Mouse (Mus musculus) kidney, postnatal 4 days (tissue): Measurements from ENCODE around the gene Cd2.

Experiments used
- DNase-seq, 2 experiments: peaks; one replicate each; pipeline ENCODE4 v3.0.0; 2021; ENCODE audit warnings: mixed read lengths in 2 of 2

Cd2 gene

DNA sequence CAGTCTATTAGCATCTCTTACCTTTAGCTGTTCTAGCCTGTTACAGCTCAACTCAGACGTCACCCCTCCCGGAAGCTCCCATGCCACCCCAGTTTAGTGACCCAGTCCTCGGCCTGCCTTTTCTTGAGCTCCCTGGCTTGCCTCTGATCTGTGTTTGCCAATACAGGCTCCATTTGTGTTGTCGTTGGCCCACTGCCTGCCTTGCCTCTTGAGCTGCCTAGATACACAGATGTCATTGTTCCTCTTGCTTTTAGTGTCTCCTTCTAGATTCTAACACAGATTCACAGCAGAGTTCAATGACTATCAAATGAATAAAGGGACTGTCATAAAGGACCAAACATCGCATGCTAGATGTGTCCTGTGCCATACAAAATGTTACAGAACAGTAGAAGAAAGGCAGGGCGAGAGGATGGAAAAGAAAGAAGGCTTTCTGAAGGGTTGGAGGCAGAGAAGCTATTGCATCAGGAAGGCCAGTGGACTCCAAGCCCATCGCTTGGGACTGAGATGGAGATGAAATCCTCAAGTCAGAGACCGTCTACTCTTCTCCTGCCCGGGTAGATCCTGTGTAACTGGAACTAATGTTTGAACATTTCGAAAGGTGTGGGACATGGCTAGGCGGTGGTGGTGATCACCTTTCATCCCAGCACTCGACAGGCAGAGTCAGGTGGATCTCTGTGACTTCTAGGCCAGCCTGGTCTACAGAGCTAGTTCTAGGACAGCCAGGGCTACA, 13.5 kb downstream of the Cd2 start:
- DNase-seq = peak; percentile 28 to 35

DNA sequence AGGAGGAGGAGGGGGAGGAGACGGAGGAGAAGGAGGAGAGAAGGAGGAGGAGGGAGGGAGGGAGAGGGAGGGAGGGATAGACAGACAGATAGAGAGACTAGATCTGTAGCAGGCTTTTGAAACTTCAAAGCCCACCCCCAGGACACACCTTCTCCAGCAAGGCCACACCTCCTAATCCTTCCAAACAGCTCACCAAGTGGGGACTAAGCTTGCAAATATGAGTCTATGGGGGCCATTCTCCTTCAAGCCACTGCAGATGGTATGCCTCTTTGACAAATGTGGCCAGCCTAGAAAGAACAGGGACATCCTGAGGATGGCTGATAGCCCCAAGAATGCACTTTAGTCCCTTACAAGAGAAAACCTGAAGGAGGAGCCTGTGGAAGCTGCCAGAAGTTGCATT, 15.6 kb downstream of the Cd2 start:
- no peak for DNase-seq

DNA sequence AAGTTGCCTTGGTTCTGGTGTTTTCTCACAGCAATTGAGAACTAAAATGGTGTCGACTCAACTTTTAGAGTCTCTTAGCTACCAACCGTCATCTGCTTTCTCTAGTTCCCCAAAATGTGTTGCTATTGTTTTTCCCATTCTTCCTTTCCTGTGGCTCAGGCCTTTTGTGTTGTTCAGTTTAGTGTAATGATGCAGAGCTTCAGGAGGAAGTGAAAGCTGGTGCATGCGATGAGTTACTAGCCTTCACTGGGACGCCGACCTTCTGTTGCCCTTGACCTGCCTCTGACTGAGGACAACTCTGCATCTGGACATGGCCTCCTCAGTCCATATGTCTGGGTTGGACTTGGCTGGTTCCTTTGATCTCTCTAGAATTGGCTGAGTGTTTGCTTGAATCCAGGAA, 16.9 kb downstream of the Cd2 start:
- no peak for DNase-seq

DNA sequence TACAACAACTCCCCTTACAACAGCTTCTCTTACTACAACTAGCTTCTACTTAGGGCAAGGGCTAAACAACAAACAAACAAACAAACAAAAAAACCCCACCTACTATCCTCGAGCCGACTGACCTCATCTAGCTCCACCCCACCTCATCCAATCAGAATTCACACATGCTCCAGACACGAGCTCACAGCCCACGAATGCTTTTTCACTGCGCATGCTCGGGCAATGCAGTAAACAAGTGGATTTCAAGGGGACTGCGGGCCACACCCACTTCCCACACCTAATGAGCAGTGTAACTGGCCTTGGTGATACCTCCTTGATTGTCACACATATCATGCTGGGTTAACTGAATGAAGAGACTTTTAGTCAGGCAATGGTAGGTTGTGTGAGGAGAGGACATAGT, 19.4 kb downstream of the Cd2 start:
- no peak for DNase-seq

DNA sequence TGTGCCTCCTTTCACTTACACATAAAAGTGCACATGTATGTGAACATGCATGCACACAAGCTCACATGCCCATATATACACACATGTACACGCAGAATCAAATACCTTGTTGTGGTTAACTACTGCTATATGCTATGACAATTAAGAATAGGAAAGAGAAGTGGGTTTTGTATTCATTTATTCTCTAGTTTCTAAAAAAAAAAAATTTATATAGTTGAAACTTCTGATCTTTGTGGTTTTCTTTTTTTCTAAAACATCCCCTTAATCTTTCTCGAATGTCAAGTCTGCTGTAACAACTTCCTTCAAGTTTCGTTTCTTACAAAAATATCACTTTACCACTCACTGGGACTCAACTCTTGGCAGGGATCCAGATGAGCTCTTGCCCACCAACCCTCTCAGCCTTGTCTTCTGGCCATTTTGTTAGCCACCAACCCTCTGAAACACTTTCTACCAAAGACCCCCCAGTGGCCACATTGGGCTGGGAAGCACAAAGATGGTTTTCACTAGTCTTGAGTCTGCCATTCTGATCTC, 22.1 kb downstream of the Cd2 start:
- DNase-seq = no peak

DNA sequence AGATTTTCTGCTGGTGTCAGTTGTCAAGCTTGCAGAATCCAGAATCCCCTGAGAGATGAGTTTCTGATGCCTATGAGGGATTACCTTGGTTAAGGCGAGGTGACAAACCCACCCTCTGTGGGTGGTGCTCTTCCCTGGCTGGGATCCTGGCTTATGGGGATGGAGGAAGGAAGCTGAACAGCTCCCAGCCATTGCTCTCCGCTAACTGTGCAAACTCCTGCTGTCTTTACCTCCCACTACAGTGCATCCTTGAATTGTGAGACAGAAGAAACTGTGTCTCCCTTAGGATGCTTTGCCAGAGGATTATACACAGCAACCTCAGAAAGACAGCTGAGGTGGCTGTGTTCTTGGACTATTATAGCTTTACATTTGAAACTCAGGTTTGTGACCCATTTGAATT, 28.8 kb downstream of the Cd2 start:
- DNase-seq = no peak

DNA sequence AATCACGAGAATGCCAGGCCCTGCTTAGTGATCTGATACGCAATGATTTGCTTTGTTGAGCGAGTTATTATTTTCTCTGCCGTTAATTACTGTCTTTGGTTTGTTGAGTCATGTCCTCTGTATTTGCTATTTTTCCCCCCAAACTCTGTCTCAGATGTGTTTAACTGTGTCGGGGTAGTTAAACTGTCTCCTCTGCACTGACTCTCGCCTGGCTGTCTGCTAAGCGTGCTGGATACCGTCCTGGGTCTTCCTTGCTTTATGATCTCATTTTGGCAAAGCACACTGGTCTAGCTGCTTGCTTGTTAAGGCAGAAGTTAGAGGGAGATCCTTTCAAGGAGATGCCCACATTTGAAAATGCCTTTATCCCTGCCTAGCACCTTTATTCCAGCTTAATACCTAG, 31.6 kb downstream of the Cd2 start:
- DNase-seq = peak in 1 of 2 experiments; percentile 22

DNA sequence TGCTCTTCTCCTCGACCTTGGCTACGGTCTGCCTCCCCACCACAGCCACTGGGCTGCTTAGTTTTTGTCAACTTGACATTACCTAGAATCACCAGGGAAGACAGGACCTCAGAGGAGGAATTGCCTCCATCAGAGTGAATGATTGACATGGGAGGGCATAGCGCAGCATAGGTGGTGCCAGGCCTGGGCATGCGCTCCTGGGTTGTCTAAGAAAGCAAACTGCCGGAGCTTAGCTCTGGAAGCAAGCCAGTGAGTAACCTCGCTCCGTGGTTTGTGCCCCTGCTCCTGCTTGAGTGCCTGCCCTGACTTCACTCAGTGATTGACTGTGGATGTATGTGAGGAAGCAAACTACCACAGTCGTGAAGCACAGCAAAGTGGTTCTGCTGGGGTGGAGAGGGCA, 35.6 kb downstream of the Cd2 start:
- peak; percentile 52 to 70 for DNase-seq

DNA sequence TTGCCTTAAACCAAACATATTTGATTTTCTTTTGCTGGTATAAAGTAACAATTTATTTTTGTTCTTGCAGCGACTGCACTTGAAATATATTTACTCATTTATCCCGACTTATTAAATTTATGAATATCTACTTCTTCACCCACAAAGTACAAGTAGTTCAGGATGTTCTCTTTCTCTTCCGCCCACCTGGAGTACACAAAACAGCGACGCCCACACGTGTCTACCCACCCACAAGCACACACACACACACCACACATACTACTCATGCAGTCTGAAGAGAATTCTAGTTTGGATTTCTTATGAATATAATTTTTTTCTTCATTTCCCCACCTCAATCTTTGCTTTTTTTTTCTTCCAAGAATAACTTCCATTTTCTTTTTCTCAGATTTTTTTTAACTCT, 37.9 kb downstream of the Cd2 start:
- DNase-seq = no peak

DNA sequence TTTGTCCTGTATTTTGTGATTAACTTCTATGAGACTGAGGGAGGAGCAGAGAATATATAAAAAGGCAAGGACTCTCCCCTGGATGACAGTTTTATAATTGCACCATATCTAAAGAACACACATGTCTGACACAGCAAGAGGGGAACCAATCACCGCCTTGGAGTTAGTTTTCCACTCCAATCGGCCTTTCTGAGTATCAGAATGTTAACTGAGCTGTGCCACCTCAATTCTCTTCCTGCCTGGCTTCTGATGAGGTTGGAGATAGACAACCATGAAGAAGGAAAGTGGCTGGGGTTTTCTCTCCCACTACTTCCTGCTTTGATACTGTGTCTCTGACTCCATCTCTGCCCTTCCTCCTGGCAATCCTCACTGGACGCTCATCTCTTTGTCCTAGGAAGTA, 42.5 kb downstream of the Cd2 start:
- DNase-seq = no peak

DNA sequence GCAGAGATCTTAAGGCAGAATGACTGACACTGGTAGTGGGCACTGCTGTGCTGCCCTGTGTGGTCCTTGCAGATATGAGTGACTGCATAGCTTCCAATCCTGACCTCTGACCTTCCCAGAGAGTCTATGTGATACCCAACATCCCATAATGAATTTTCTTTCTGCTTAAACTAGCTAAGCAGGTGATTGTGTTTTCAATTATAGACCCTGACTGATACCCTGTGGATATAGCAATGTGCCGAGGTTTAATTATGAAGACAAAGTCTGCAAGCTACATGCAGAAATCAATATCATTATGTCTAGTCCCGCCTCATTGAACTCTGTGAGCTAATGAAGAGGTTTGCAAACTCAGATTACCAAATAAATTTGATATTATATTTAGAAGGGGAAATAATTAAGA, 44.7 kb downstream of the Cd2 start:
- no peak for DNase-seq

DNA sequence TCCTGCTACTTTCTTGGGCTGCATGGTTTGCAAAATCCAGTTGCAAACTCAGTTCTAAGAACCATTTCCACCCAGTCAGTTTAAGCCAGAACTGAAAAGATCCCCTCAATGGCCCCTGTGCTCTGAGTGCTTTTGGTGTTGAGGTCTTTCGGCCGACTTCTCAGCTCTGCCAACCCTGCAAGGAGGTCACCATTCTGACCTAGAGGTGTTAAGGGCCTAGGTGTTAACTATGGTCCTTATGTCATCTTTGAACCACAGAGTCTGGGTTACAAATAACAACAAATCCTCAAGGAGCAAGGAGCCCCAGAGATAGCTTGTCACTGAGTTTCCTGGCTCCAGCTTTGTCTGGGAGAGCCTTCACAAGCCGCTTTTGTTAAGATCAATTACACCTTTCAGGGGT, 45.9 kb downstream of the Cd2 start:
- DNase-seq = no peak

DNA sequence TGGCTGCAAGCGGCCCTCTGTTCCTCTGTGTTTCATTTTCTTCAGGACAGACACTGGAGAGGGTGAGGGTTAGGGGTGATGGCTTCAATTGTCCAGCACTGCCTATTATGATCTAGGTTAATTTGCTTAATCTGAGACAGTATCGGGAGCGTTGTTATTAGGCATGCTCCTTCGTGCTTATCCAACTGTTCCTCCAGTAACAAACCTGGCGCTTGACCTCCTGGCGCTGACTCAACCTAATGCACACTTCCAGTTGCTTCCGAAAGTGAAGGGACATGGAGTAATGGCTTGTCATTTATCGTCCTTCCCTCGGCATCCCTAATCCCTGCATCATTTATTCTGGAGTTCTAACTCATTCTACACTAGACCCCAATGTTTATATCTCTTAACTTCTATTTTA, 46.9 kb downstream of the Cd2 start:
- no peak for DNase-seq

DNA sequence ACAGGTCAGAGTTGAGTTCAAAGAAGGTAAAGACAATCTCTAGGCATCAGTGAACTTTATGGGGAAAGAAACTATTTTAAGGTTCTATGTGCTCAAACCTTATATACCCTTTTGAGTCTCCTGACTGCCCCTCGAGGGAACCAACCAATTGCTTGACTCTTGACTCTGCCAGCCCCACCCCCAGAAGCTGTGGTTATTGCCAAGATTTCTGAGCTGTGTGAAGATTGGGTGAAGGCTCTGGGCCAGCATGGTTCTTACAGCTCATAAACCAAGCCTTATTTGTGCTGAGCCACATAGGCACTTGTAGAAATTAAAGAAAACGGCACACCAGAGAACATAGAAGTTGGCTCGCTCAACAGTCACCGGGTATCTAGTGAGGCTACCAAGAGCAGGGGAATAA, 48.5 kb downstream of the Cd2 start:
- DNase-seq = no peak

DNA sequence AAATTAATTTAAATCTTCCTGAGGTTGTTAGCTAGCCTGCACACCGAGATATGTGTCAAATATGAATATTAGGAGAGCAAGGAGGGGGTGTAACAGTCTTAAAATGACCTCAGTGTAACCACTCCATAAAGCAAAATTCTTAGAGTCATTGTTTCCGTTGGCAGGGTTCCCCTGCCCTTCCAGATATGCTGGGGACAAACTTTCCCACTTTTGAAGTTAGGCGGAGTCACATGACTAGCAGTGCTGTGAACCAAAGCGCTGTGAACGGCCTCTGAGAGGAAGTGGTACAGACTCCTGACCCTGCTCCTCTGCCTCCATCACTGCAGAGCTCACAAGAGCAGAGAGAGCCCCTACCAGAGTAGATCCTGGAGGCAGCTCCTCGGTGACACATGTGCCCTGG, 49.0 kb downstream of the Cd2 start:
- DNase-seq = no peak

DNA sequence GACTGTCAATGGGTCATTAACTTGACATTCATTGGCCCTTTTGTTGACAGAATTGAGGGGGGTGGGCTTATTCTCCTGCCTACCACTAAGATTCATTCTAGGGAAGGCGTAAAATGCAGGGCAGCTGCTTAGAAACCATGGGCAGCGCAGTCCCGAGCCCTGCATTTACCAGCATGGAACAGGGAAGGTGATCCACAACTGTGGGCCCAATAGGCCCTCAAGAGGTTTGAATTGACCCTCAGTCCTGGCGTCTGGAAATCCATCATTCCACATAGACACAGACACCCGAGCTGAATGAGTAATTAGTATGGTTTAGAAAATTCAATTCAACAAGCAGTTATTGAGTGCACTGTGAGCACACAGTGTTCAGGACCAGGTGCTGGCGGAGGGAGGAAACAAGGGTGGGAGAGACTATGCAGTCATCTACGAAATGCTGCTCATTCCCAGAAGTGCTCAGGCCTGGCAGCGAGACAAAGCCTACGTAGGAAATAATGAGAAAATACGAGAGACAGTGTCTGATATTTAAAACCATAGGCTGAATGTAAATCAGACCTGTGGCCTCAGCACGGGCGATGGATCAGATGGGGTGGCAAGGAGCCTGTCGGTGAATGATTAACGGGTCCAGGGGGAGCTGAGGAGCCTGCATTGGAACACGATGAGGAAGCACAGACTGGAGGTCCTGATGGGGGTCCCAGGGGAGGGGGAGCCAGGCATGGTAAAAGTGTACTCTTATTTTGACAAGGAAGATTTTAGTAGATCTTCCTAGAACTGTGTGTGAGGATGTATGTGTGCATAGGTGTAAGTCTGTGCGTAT, 50.5 kb downstream of the Cd2 start:
- peak in 1 of 2 experiments; percentile 18 for DNase-seq

DNA sequence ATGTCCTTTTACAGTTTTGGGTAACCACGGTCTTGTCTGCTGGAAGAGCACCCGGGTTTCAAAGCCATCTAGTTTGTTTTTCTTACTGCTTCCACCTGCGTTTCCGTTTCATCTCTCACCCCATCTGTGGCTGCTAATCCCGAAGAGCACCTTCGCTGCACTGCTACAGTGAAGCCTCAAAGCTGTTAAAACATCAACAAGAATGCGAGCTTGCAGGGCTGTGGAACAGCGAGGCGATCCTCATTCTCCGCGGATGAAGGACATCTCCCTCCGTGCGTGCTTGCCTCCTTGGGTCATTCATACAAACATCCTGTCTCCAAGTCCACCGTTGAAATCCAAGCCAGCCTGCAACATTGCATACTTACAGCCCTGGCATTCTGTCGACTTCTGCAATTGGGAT, 51.5 kb downstream of the Cd2 start:
- peak in 1 of 2 experiments; percentile 13 for DNase-seq

DNA sequence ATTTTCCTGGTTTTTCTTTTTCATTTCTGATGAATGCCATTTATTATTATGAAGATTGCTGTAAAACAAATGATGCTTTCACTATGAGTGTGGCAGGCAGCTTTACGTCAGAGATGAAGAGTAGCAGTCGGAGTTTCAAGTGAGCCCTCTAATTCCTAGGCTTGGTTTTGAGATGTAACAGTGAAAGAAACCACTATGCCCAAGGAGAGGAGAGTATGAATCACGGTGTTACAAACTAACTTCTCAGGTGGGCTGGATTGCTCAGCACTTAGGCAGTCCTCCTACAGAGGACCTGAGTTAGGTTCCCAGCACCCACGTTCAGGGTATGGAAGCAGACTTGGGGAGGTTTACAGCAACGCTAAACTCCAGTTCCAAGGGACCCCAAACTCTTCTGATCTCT, 52.4 kb downstream of the Cd2 start:
- no peak for DNase-seq

DNA sequence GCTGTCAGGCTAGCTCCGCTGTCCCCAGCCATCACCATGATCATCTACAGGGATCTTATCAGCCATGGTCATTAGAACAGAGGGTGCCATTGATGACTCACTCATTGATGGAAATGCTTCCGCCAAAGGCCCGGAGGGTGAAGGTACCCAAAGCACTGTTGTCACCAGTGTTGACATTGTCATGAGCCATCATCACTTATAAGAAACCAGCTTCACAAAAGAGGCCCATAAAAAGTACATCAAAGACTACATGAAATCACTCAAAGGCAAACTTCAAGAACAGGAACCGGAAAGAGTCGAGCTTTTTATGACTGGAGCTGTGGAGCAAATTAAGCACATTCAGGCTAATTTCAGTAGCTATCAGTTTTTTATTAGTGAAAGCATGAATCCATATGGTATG, 54.3 kb downstream of the Cd2 start:
- DNase-seq = no peak

DNA sequence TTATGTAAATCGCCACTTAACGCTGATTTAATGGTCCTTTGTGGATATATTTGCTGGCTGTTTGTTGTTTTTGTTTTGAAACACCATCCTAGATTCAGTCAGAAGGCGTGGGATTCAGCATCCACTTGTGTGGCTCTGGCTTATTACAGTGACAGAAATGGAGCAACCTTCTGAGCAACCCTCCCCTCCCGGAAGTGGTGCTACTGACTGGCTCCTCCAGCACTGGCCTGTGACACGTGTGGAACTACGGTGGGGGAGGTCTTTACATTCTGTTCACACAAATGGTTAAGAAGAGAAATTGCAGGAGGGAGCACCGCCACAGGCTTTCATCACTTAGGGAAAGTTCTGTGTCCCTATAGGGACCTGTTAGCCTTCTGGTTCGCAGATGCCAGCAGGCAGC, 55.2 kb downstream of the Cd2 start:
- DNase-seq = no peak

DNA sequence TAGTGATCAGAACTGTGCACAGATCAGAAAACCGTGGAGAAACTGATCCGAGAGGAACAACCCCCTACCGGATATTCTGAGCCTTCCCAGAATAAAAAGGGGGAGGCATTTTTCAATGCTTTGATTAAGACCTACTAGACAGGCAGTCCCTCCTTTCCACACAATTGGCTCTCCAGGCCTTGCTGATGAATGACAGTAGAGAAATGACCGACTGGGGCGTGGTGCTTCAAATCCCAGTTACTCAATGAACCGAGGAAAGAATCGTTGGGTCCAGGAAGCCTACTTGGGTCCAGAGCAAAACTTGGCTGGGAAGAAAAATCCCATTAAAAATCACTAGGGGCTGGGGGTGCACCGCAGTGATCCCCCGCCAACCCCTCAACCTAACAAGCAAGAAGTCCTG, 57.5 kb downstream of the Cd2 start:
- DNase-seq = no peak

DNA sequence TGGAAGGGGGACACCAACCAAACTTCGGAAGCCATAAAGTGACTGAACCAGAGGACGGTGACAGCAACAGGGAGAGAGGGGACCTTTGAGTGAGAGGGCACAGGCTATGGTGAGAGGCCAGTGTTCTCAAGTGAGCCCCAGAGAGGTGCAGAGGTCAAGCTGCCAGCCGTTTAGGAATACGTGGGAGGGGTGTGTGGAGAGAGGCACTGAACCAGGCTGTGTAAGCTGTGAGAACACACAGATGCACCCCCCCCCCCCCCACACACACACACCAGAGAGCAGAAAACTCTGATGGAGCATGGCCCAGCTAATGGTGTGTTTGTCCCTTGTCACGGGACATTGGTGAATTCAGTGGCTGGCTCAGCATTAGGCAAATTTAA, 58.2 kb downstream of the Cd2 start:
- no peak for DNase-seq

DNA sequence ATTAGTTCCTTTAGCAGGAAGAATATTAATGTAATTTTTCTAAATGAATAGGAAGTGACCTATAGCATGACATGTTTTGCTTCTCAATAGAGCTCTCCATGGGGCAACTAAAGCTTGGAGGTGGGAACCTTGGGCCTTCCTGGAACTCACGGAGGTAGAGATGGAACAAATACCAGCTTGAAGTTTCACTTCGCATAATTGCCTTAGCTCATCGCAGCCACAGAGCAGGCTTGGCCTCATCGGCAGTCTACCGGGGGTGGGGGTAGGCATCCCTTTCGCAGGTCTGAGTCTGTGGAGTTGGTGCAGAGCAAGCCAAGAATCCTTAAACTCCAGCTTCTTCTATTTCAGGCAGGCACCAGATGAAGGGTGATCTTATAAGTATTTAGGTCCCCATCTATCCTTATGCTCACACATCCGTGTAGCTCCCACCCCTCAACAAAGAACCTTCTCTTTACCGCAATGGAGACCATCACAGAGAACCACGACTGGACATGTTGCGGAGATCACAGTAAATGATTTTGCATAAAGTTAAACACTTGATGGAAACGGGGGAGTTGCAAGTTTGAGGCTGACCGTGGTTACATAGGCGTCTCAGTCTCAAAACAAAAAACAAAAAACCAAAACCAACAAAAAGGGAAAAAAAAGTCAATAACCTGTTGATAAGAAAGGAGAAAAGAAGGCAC, 58.7 kb downstream of the Cd2 start:
- DNase-seq = no peak

DNA sequence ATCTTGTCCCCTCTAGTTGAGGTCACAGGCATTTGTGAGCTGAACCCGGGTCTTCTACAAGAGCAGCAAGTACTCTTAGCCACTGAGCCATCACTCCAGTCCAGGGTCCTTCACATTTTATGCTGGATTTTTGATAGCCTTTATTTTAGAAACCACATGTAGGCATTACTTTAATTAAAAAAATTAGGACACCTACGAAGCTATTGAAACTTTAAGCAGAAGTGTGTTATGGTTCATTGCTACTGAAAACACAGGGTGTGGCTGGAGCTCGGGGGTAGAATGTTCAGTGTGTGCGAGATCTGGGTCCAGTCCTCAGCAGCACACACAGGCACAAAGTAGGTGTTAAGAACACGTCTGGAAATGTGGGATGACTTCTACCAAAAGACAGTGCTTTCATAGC, 59.7 kb downstream of the Cd2 start:
- no peak for DNase-seq
